Mouse (Mus musculus): Measurements from ENCODE around the gene Rgs6.

Rgs6 gene

DNA sequence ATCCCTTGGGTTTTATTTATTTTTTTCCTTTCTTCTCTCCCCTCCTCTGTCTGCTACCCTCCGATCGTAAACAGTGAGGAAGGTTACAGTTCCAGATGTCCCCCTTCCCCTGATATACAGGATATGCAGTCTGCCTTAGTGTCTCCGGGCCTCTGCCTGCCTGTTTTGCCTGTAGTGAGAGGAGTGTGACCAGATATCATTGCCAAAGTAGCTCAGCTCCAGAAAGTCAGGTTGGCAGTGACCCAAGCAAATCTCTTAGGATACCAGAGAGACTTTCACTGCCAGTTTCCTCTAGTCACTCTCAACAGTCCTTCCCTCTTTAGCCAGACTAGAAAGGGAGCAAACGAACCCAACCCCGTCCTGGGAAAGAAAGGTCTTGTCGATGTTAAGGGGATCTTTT is 545.7 kb downstream of the Rgs6 start:
- 34% methylated on average over 6 of the region's 6 CpGs for WGBS

DNA sequence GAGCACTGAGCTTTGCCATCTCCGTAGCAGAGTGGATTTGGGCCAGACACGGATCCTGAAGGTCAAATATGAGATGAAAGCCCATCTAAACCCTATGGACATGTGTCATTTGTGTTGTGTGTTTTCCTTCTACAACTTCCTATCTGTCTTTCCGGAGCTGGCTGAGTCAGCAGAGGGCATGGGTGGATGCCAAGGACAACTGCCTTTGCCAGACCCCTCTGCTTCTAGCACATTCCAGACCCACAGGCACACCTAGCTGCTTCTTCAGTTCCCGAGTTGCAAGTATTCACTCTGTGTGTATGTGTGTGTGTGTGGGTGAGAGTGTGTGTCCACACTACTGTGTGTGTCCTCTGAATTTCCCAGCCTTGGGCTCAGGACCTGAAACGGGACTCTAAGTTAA is 547.9 kb downstream of the Rgs6 start:
- WGBS: 80% methylated on average over 5 of the region's 5 CpGs

DNA sequence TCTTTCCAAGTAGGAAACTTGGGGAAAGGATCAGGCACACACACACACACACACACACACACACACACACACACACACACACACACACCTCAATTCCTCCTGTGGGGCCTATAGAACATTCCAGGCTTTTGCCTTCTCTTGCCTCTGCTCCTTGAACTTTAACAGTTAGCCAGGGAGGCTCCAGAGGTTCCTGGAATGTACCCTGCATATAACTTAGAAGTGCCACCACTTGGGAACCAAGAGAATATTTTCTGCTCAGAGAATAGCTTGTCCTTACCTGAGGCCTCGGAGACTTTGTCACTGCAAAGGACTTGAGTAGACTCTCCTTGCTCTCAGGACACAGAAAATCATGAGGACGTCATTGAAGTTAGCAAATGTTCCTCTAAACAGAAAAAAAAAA is 548.4 kb downstream of the Rgs6 start:
- 92% methylated on average over 2 of the region's 2 CpGs for WGBS

DNA sequence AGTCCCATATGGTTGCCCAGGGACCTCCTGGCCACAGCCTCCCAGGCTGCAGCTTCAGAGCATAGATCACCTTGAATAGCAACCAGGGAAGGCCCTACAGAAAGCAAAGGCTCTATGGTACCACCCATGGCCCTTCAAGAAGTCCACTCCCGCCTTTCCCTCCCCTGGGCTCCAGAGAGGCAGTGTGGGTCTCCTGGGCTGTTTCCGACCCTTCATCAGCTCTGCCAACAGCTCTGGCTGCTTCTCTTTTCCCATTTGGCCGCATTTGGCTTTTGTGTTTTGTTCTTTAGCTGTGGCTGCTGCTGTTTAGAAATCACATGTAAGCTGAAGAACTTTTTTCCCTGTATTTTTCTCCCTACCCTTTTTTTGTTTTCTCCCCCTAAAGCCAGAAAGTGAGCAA is 548.9 kb downstream of the Rgs6 start:
- 71% methylated on average over 3 of the region's 3 CpGs for WGBS

DNA sequence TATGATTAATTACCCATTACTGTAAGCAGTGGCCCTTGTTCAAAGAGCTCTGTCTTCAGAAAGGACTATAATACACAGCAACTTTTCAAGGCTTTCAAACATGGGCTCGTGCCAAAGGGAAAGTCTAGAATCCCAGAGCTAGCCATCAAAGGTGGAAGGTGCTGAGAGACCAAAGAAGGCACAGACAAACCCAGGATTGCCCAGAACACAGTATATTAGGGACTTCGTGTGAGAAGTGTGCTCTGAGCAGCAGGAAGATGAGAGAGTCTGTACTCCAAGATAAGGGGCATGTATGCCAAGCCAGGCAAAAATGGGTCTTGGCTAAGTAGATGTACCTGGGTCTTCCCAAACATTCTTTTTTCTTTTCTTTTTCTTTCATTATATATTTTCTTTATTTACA is 553.1 kb downstream of the Rgs6 start:
- 73% methylated on average over 2 of the region's 2 CpGs for WGBS

DNA sequence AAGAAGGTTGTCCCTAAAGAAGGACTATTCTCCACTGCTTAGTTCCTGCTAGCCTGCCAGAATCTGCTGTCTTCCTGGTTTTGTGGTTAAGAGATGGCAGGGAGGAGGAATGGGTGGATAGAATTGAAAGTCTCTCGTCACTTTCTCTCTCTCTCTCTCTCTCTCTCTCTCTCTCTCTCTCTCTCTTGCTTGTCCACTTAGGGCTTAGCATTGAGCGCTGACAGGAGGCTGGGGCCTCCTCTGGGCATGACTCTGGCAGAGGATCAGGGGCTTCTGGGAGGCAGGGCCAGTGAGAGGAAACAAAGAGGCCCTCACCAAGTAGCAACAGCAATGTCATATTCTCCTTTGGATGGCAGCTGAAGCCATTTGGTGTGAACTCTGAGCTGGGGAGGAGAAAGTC is 554.4 kb downstream of the Rgs6 start:
- 80% methylated on average over 2 of the region's 2 CpGs for WGBS

DNA sequence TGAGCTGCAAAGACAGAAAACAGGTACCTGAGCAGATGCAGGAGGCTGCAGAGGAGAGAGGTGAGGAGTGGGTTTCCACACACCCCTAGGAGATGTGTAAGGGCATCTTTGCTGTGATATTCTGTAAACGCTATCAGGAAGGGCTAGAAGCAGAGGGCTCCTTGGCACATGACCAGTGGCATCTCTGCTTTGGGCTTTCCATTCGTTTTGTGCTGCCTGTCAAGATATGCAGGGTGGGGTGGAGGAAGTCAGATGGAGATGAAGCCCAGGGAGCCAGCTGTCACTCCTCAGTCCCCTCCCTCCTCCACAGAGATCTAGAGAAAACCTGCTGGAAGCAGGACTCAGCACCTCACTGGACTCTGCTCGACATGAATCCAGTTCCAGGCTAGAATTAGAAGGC is 555.0 kb downstream of the Rgs6 start:
- 52% methylated on average over 3 of the region's 3 CpGs for WGBS

DNA sequence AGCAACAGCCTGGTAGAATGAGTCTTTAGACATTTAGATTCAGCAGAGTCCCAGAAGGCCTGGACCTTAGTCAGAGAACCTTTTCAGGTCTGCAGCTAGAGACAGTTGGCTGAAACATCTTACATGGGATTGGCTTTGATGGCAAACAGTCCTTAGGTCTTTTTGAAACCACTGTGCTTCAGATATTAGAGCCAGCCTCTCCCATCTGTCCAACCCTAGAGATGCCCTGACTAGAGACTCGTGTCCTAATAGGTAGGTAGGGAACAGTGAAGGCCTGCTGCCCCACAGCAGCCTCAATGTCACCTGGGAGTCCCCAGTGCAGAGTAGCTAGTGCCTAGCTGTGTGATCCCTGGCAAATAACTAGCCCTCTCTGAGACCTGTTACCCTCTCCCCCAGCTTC is 555.5 kb downstream of the Rgs6 start:
- 84% methylated on average over 1 of the region's 1 CpGs for WGBS

DNA sequence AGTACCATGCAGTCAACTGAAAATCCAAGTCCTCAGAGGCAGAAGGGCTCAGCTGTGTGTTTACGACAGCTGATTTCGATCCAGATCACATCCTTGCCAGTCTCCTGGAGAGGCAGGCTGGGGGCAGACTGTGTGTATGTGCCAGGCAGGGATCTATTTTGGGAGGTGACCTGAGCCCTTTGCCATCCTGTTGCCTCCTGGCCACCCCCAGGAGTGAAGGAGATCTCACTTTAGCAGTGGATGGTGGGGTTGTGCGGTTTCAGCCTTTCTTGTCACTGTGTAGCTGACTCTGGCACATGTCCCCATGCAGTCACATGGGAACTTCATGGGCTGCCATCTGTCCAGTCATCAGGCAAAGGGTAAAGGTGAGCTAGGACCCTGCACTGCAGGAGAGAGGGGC is 557.0 kb downstream of the Rgs6 start:
- 68% methylated on average over 3 of the region's 3 CpGs for WGBS

DNA sequence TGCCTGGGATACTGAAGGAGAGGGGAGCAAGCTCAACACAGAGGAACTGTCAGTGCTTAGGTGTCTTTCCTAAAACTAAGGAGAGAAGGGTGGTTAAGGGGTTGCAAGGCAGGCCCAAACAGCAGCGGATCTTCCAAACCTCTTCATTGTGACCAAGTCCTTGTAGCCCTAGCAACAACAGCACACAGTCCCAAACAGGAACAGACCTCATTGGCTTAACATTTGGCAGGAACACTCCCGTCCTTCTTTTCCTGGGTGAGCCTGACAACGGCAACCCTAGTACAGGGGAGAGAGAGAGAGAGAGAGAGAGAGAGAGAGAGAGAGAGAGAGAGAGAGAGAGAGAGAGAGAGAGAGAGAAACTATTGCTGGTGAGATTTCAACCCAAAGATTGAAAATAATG is 557.8 kb downstream of the Rgs6 start:
- 50% methylated on average over 3 of the region's 3 CpGs for WGBS

DNA sequence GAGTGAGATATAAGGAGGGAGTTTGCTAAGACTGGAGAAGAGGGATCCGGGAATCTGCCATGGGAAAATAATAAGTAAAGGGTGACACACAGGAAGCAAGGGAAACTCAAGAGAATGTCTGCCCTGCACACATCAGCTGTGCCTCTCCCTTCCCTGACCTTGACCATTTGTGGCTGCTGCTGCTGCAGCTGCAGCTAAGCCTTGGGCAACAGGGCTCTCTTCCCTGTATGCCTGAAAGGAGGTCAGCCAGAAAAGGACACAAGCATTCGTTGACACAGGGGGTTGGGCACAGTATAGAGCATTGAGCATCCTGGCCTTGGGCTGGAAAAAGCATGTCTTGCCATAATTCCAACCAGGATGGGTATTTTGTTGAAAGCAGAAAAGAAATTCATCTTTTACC is 558.8 kb downstream of the Rgs6 start:
- WGBS: 62% methylated on average over 2 of the region's 2 CpGs

DNA sequence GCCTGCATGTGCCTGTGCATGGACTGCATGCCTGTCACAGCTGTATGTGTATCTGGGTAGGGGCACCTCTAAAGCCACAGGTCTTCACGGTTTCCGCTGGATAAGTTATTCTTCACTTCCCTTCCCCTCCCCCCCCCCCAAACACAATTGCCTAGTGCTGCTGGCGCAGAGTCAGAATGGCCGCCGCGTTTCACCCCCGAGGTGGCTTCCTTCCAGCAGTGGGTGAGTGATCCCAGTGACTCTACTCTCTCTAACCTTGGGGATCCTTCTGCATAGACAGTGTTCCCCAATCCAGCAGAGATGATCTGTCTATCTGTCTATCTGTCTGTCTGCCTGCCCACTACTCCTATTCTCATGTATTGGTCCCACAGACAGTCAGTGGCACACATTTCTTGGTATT is 561.9 kb downstream of the Rgs6 start:
- WGBS: 54% methylated on average over 7 of the region's 7 CpGs

DNA sequence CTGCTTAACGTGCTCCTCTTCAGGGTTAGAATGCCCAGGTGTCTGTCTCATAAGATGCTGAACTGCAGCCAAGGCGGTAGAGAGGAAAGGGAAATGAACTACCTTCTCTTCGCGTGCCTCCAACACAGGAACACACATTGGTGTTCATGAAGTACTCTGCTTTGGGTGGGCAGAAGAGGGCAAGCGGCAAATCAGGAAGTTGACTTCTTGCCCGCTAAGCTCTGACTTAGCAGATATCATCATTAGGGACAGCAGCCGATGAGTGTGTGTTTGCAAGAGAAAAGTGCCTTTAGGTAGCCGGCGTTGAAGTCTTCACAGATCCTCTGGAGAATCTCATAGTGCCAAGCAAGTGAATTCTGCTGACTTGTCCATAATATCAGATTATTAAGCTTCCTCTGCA is 562.7 kb downstream of the Rgs6 start:
- 92% methylated on average over 9 of the region's 9 CpGs for WGBS

DNA sequence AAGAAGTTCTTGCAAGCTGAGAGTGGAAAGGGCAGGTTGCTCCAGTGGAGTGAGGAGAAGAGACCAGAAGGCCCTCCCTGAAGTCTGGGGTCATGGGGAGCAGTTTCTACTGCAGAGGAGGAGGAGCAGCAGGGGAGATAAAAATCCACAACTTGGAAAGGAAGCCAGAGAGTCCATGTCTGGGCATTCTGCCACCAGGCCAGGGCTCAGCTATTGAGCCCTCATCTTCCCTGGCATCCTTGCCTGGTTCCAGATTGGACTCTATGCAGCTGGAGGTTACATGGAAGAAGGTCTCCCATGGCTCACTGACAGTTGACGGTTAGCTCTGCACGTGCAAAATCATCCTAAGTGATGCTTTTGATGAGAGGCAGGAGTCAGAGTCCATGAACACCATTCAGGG is 563.4 kb downstream of the Rgs6 start:
- 56% methylated on average over 2 of the region's 2 CpGs for WGBS

DNA sequence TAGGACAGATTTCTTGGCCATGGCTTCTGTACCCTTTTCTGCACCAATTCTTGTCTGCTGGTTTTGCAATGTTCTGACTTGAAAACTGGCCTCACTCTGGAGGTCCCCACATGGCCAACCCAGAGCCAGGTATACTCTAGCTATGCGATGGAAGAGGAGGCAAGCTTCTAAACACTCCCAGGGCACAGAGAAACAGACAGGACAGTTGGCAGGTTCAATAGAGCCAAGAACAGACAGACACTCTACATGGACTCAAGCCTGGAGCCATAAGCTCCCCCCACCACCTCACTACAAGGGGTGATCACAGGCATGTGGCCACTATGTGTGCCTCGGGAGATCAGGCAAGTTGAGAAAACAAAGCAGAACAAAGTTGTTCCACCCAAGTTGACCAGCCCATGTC is 572.1 kb downstream of the Rgs6 start:
- 79% methylated on average over 2 of the region's 2 CpGs for WGBS

DNA sequence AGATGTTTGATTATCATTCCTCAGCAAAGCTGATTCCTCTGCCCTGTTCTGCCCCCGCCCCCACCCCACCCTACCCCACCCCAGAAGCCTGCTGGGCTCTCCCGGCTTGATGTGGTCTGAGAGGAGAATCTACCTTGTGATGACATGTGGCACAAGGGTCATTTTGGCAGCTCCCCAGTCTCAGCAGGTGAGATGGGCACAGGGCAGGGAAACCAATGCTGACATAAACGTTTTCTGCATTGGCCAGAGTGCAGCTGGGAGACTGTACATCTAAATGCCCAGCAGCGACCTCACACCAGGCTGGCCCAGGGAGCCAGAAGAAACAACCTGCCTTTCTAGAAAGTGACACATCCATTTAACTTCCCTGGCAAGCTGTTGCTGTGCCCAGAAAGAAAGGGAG is 572.6 kb downstream of the Rgs6 start:
- 69% methylated on average over 4 of the region's 4 CpGs for WGBS

DNA sequence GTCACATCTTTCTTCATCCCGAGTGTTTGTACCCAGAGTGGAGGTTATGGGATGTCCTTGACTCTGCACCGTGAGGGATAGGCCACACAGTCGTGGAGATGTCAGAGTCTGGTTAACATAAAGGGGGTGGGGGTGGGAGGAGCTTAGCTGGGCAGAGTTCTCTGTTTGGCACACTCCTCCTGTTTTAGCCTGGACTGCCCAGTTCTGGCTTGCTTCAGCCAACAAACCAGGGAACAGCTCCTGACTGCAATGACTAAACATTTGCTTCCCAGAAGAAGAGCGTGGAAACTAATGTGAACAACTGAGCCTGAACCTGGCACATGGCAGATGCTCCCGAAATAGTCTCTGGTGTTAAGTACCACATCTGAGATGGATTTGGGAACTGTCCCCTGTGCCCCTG is 575.6 kb downstream of the Rgs6 start:
- 41% methylated on average over 5 of the region's 5 CpGs for WGBS

DNA sequence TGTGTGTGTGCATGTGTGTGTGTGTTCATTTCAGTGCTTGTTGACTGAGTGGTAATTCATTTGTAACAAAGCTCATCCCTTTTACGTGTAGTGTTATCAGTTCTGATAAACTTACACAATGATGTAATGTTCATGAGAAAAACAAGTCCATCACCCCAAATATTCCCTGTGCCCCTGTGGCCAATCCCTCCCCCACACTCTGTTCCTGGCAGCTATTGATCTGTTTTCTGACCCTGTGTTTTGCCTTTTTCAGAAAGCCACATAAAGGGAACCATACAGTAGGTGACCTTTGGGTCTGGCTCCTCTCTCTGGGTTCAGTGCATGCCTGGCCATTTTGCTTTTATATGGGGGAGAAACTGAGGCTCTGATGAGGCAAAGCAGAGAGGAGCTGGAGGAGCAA is 577.0 kb downstream of the Rgs6 start:
- WGBS: 81% methylated on average over 1 of the region's 1 CpGs

DNA sequence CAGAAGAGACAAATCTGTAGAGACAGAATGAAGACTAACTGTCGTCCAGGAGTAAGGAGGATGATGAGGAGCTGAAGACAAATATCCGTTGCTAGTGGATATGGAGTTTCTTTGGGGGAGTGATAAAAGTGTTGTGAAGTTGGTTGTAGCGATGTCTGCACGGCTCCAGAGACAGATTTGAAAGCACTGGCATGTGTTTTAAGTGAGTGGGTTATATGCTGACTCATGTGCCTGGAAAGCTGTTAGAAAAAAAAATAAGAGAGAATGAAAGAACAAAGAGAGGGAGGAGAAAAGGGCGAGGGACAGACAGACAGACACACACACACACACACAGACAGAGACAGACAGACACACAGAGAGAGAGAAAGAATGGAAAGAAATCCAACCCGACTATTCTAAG is 580.2 kb downstream of the Rgs6 start:
- WGBS: 55% methylated on average over 6 of the region's 6 CpGs

DNA sequence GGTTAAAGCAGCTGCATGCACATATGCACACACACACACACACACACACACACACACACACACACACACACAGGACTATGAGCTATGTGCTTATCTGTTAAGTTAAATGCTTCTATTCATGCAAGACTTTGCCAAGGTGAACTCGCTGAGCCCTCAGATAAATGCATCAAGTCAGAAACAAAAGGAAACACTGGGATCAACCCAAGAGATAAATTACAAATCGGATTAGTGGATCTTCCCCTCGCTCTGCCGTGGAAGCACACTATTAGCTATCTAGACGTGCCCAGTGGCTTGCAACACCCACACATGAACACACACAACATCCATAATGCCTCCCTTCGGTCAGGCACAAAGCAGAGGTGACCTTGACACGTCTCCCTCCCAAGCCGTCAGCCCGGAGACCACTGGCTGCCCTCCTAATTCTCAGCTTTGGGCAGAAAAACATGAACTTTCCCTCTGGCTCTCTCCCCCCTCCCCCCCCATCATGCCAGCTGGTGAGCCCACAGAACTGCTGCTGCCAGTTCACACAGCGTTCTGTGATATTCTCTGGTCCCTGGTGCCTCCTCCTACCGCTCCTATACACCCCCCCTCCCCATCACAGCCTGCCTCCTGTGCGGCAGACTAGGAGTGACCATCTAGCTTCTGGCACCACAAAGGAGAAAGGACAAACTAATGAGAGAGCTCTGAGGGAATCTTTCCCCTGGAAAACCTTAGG is 581.6 kb downstream of the Rgs6 start:
- WGBS: 23% methylated on average over 12 of the region's 12 CpGs

DNA sequence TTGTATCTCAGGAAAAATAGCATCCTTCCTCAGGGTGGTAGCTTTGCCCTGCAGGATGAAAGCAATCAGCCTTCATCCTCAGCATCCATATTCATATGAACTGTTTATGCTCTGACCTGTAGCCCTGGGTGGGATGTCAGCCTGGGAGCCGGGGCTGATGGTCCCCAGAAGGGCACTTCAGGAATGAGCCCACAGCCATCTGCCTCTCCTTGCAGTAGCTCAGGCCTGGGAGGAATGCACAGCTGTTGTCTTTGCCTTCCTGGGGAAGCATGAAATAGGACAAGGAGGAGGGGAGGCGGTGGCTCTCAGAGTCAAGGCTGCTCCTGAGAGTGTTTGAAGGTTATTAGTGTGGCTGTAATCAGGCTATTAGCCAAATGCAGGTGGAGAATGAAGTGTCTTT is 590.7 kb downstream of the Rgs6 start:
- 46% methylated on average over 2 of the region's 2 CpGs for WGBS

DNA sequence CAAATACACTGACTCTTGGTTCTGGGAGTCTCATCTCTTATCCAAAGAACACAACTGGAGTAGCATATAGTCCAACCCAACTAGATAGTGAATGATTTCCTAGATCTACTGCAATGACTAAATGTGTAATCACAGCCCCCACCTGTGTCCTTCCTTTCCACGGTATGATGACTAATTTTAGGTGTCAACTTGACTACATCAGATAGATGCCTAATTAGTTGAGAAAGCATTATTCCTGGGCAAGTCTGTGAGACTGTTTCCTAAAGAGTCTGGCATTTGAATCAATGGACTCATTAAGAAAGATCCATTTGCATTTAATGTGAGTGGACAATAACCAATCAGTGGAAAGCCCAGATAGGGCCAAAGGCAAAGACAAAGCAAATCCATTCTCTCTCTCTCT is 591.8 kb downstream of the Rgs6 start:
- 27% methylated on average over 1 of the region's 1 CpGs for WGBS

DNA sequence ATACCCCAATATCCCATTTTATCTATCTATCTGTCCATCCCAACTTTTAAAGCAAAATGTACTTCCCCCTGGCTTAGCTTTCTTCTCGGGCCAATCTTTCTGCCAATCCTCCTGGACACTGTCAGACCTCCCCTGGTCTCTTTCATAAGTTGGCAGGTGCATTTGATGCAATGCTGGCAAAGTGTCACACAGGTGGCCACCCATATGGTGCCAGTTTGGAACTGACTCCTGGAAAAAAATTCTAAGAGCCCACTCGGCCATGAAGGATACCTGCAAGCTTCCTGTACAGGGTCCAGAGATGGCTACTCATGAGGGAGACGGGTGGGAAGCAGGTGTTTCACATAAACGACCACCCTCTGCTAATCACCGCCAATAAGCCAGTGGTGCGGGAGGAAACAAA is 592.5 kb downstream of the Rgs6 start:
- WGBS: 83% methylated on average over 6 of the region's 6 CpGs

DNA sequence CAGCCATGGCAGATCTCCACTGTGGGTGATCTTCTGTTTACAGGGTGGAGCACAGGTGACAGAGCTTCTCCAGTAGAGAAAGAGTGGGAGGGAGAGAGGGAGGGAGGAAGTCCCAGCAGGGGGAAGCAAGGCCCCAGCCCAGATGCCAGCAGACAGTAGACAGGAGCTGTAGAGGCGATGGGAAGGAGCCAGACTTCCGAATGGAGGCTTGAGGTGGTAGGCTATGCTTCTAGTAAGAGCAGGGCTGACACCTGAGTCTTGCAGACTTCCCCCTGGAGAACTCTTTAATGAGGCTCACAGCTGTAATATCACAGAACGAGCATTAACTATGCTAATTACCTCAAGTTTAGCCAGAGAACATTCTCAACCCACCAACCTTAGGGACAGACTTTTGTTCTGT is 613.6 kb downstream of the Rgs6 start:
- 60% methylated on average over 3 of the region's 3 CpGs for WGBS
